Mouse (Mus musculus) intestine, embryonic 16.5 days (tissue): Measurements from ENCODE around the gene Gm20388. TPM values are rescaled to one million over a fixed set of nuclear protein-coding genes. Genes with fewer than 3 reads are reported as not detected.
A peak's percentile ranks its signal among the peaks of the same experiment; 100 is the strongest.

Experiments
- ATAC-seq: fragments of 200-750 bp; cut with Nextera tagmentation; 2 replicates; pipeline ENCODE4 v1.8.0; 2017; ENCODE audit warnings: moderate TSS enrichment, moderate library complexity
- H3K27ac ChIP-seq: fragments of 300-500 bp; sonication (generic); 2 replicates; pipeline ENCODE4 v1.5.1; 2014; ENCODE audit warnings: mild to moderate bottlenecking, low read length
- H3K27me3 ChIP-seq: fragments of 300-500 bp; sonication (generic); replicated peaks from 2 replicates; pipeline ENCODE4 v1.6.1; 2014; ENCODE audit warnings: low read length, control low read depth, mixed read lengths; ENCODE audit not compliant: control insufficient read depth, insufficient read depth
- H3K36me3 ChIP-seq: fragments of 300-500 bp; sonication (generic); 2 replicates; pipeline ENCODE4 v1.6.1; 2014; ENCODE audit warnings: low read length, control low read depth; ENCODE audit not compliant: control insufficient read depth, insufficient read depth
- H3K4me1 ChIP-seq: fragments of 300-500 bp; sonication (generic); 2 replicates; pipeline ENCODE4 v1.6.1; 2014; ENCODE audit warnings: low read length, control low read depth, mixed read lengths; ENCODE audit not compliant: control insufficient read depth, insufficient read depth
- H3K4me2 ChIP-seq: fragments of 300-500 bp; sonication (generic); 2 replicates; pipeline ENCODE4 v1.6.1; 2014; ENCODE audit warnings: low read depth, low read length, control low read depth
- H3K4me3 ChIP-seq: fragments of 300-500 bp; sonication (generic); 2 replicates; pipeline ENCODE4 v1.5.1; 2014; ENCODE audit warnings: mild to moderate bottlenecking, low read length
- H3K9ac ChIP-seq: fragments of 300-500 bp; sonication (generic); 2 replicates; pipeline ENCODE4 v1.6.1; 2014; ENCODE audit warnings: low read depth, low read length
- H3K9me3 ChIP-seq: fragments of 300-500 bp; sonication (generic); 2 replicates; pipeline ENCODE4 v1.6.1; 2016; ENCODE audit warnings: low read length, control low read depth; ENCODE audit not compliant: control insufficient read depth
- WGBS: fragments of 180-500 bp; shearing (Covaris S2); extraction: QIAGEN DNeasy Blood & Tissue Kit; methylation state at CpG from one replicate; pipeline ENCODE4 v1.1.7; 2014; 5-methylcytosine and 5-hydroxymethylcytosine counted together
- polyA plus RNA-seq: library from polyadenylated mRNA; unstranded; fragments of >200 nt; fragmentation: Nextera tagmentation; extraction: Ambion mirVana; gene quantifications from 2 replicates; pipeline ENCODE4 v1.2.1, GENCODE M21; 2015

Gm20388 gene
- polyA plus RNA-seq, 1 experiment from 2014 or later = 5.8 TPM

- Histone ChIP-seq H3K9me3 (no peaks in the 10 kb centered on the region), H3K9ac (0 out of 2 replicates have a peak overlapping the region, but pooled peaks have one; percentile 24), H3K4me3 (no peak overlapping the region), H3K27ac (peak overlapping the region; percentile 27), H3K4me1 (peaks cover 13% of the 10 kb centered on the region), H3K36me3 (no peaks in the 10 kb centered on the region), H3K4me2 (no peak overlapping the region), H3K27me3 (no peaks in the 10 kb centered on the region)
- WGBS = 28% methylated on average over 3 of the region's 3 CpGs
- ATAC-seq = peak; percentile 89
Observed at GRCm38 (mm10) chr8:119885612-119886011, 25.0 kb upstream of the Gm20388 start.

DNA sequence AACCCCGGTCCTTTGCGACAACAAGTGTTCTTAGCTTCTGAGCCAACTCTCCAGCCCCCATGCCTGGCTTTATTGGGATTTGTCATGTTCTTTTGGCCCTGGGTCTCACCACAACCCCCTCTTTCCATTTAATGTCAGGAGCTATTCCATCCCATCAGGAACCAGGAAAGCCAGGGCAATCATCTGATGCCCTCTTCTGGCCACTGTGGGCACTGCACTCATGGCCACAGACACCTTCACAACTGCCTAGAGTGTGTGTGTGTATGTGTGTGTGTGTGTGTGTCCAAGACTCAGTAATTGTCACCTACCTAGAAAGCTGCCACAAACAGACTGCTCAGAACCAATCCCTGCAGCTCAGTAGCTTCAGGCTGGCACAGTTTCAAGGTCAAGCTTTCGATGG is 23.5 kb upstream of the Gm20388 start:
- H3K9ac ChIP-seq = no peak overlapping the region
- no peaks in the 10 kb centered on the region for H3K36me3 ChIP-seq
- no peak for ATAC-seq
- no peak overlapping the region for H3K4me2 ChIP-seq
- no peak overlapping the region for H3K4me3 ChIP-seq
- no peaks in the 10 kb centered on the region for H3K27me3 ChIP-seq
- WGBS = 95% methylated on average over 3 of the region's 3 CpGs
- H3K9me3 ChIP-seq = no peaks in the 10 kb centered on the region
- H3K27ac ChIP-seq = no peak overlapping the region
- peaks cover 13% of the 10 kb centered on the region for H3K4me1 ChIP-seq

- H3K27me3 ChIP-seq = no peaks in the 10 kb centered on the region
- no peak overlapping the region for H3K27ac ChIP-seq
- H3K4me2 ChIP-seq = no peak overlapping the region
- ATAC-seq = no peak
- H3K36me3 ChIP-seq = no peaks in the 10 kb centered on the region
- H3K4me1 ChIP-seq = peaks cover 13% of the 10 kb centered on the region
- no peak overlapping the region for H3K4me3 ChIP-seq
- 76% methylated on average over 4 of the region's 4 CpGs for WGBS
- no peaks in the 10 kb centered on the region for H3K9me3 ChIP-seq
- no peak overlapping the region for H3K9ac ChIP-seq
Observed at GRCm38 (mm10) chr8:119888012-119888411, 22.6 kb upstream of the Gm20388 start.

DNA sequence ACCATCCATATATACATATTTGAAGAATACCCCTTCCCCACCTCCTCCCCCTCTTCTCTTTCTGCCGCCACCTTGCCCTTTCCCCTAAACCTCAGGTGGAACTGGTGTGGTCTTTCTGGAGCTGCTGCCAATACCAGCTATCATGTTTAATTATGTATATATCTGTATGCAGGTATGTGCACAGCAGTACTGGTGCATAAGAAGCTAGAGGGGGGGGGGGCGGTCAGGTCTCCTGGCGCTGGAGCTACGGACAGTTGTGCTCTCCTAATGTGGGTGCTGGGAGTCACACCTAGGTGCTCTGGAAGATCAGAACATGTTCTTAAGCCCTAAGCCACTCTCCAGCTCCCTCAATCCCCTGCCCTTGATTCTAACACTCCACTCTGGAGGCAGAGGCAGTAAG is 13.6 kb upstream of the Gm20388 start:
- Histone ChIP-seq H3K9ac (no peak overlapping the region), H3K4me1 (no peaks in the 10 kb centered on the region), H3K4me2 (no peak overlapping the region), H3K4me3 (no peak overlapping the region), H3K9me3 (no peaks in the 10 kb centered on the region), H3K27me3 (no peaks in the 10 kb centered on the region), H3K36me3 (no peaks in the 10 kb centered on the region), H3K27ac (no peak overlapping the region)
- 73% methylated on average over 4 of the region's 4 CpGs for WGBS
- ATAC-seq = 0 out of 2 replicates have a peak, but pooled peaks have one; percentile 37

GRCm38 (mm10) chr8:119897933-119898332 is 12.7 kb upstream of the Gm20388 start:
- ATAC-seq = peak; percentile 62
- H3K27ac ChIP-seq = no peak overlapping the region
- WGBS = 17% methylated on average over 13 of the region's 13 CpGs
- H3K9me3 ChIP-seq = no peaks in the 10 kb centered on the region
- no peaks in the 10 kb centered on the region for H3K4me1 ChIP-seq
- no peak overlapping the region for H3K4me2 ChIP-seq
- no peak overlapping the region for H3K9ac ChIP-seq
- no peaks in the 10 kb centered on the region for H3K27me3 ChIP-seq
- H3K4me3 ChIP-seq = no peak overlapping the region
- H3K36me3 ChIP-seq = no peaks in the 10 kb centered on the region

DNA sequence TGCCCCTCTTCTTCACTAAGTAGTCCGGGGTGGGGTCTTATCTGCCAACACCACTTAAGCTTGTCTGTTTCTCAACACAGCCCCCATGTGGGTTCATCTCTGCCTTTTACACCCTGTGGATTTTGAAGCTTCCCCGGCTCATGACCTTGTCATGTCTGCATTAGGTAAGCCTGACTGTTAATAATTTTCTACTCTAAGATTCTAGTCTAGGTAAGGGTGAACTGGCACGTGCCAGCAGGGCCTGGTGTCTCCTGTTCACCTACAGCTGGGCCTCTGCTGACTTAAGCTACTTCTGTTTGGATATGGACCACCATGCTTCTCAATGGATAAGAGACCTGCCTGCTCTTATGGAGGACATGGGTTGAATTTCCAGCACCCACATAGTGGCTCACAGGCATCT is 9.3 kb upstream of the Gm20388 start:
- WGBS = 58% methylated on average over 3 of the region's 3 CpGs
- peak; percentile 65 for ATAC-seq
- Histone ChIP-seq H3K4me2 (no peak overlapping the region), H3K4me3 (no peak overlapping the region), H3K9ac (no peak overlapping the region), H3K9me3 (no peaks in the 10 kb centered on the region), H3K36me3 (no peaks in the 10 kb centered on the region), H3K27me3 (no peaks in the 10 kb centered on the region), H3K4me1 (no peaks in the 10 kb centered on the region), H3K27ac (no peak overlapping the region)

DNA sequence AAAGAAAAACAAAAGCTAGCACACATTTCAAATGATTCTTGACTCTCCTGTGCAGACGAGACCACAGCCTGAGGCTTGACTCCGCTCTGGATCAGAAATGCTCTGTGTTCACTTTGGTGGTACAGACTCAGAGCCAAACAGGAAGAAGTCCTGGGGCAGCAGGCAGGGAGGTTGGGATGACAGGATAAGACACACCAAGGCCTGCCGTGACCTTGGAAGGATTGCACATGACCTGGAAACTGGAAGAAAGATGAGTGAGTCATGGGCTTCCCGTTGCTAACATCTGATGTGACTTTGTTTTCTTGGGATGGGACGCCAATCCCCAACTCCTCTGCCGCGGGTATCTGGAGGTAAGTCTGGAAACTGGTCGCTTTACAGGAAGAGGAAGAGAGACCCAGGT is 8.7 kb upstream of the Gm20388 start:
- no peaks in the 10 kb centered on the region for H3K9me3 ChIP-seq
- no peak overlapping the region for H3K4me2 ChIP-seq
- H3K4me3 ChIP-seq = no peak overlapping the region
- H3K27ac ChIP-seq = no peak overlapping the region
- no peaks in the 10 kb centered on the region for H3K4me1 ChIP-seq
- 76% methylated on average over 8 of the region's 8 CpGs for WGBS
- H3K36me3 ChIP-seq = no peaks in the 10 kb centered on the region
- no peaks in the 10 kb centered on the region for H3K27me3 ChIP-seq
- ATAC-seq = no peak
- H3K9ac ChIP-seq = no peak overlapping the region

- H3K4me1 ChIP-seq = no peaks in the 10 kb centered on the region
- WGBS = 52% methylated on average over 12 of the region's 12 CpGs
- no peaks in the 10 kb centered on the region for H3K36me3 ChIP-seq
- no peak overlapping the region for H3K27ac ChIP-seq
- no peak overlapping the region for H3K4me2 ChIP-seq
- no peak overlapping the region for H3K4me3 ChIP-seq
- H3K9me3 ChIP-seq = no peaks in the 10 kb centered on the region
- no peaks in the 10 kb centered on the region for H3K27me3 ChIP-seq
- no peak for ATAC-seq
- no peak overlapping the region for H3K9ac ChIP-seq
Observed at GRCm38 (mm10) chr8:119904323-119904911, 6.2 kb upstream of the Gm20388 start.

- no peak for ATAC-seq
- Histone ChIP-seq H3K36me3 (no peaks in the 10 kb centered on the region), H3K4me3 (peak within 1 kb of the TSS; percentile 80), H3K4me2 (peak within 1 kb of the TSS; percentile 90), H3K9ac (peak within 1 kb of the TSS; percentile 92), H3K27me3 (no peaks in the 10 kb centered on the region), H3K9me3 (no peaks in the 10 kb centered on the region), H3K4me1 (peaks cover 33% of the 10 kb centered on the region), H3K27ac (peak within 1 kb of the TSS; percentile 93)
- 24% methylated on average over 13 of the region's 13 CpGs for WGBS
Observed at GRCm38 (mm10) chr8:119909944-119910546, 596 bp upstream of the Gm20388 start, which contains the start of gene Usp10. Gene Usp10, plus strand, starts transcription at chr8:119910360.
